Mouse (Mus musculus): ENCODE measurements around the gene Gm45808.

DNA sequence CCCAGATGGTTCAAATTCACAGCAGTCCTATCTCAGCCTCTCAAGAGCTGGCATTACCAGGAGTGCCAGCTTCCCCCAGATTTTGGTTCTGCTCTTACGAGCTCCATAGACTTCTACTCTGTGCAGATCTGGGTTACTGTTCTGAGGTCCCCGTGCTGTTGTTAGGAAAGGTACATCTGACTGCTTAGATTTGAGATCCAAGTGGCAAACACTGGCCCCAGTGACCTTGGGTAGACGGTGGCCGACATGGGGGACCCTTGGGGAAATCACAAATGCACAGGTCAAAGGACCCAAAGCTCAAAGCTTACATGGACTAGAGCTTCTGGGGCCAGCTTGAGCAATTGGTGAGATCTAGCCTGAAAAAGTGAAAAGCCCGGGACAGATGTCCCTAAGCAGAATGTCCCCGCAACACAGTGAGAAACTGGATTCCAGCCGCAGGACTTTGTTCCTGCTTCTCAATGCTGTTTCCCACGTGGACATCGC lies 29.8 kb downstream of the Gm45808 start:
- TF ChIP-seq CTCF (IDR thresholded peaks at IDR 0.05; ENCODE audit: low read depth) (no peak), EP300 (optimal IDR thresholded peaks at IDR 0.05) (no peak)

Measured in stomach, postnatal 0 days (tissue).